Mouse (Mus musculus) heart, adult 2 months (tissue): ENCODE measurements around the gene Wdr24. TPM values are rescaled to one million over a fixed set of nuclear protein-coding genes. Genes with fewer than 3 reads are reported as not detected.

ENCODE experiments used
- DNase-seq, 2 experiments: peaks; one replicate each; pipeline ENCODE4 v3.0.0; 2021
- H3K27ac ChIP-seq: fragments of 200-600 bp; 2 replicates; pipeline ENCODE4 v1.8.1; 2022
- H3K27me3 ChIP-seq: fragments of 200-500 bp; 2 replicates; pipeline ENCODE4 v1.6.1; 2012; ENCODE audit warnings: mild to moderate bottlenecking, low read length, inconsistent platforms, mixed read lengths; ENCODE audit not compliant: control insufficient read depth, insufficient read depth
- H3K36me3 ChIP-seq: fragments of 200-500 bp; 2 replicates; pipeline ENCODE4 v1.6.1; 2012; ENCODE audit warnings: low read length, inconsistent platforms; ENCODE audit not compliant: control insufficient read depth, insufficient read depth
- H3K4me1 ChIP-seq: fragments of 200-500 bp; 2 replicates; pipeline ENCODE4 v1.6.1; 2011; ENCODE audit warnings: low read length; ENCODE audit not compliant: control insufficient read depth, insufficient read depth
- H3K4me3 ChIP-seq: fragments of 200-600 bp; 2 replicates; pipeline ENCODE4 v1.8.1; 2022
- H3K79me2 ChIP-seq: fragments of 200-500 bp; replicated peaks from 2 replicates; pipeline ENCODE4 v1.6.1; 2012; ENCODE audit warnings: mild to moderate bottlenecking, inconsistent platforms, low read length, moderate library complexity, mixed read lengths; ENCODE audit not compliant: control insufficient read depth, insufficient read depth
- H3K9ac ChIP-seq: fragments of 200-500 bp; 2 replicates; pipeline ENCODE4 v1.6.1; 2012; ENCODE audit warnings: low read depth, mild to moderate bottlenecking, control low read depth, inconsistent platforms, low read length, mixed read lengths
- CTCF ChIP-seq: fragments of 200-600 bp; IDR thresholded peaks from 2 replicates; pipeline ENCODE4 v1.8.1; 2022; ENCODE audit warnings: antibody characterized with exemption, mild to moderate bottlenecking, moderate library complexity
- EP300 ChIP-seq: fragments of 200-500 bp; IDR thresholded peaks from 2 replicates; pipeline ENCODE4 v1.6.1; 2011; ENCODE audit warnings: low read depth, low read length, control low read depth; ENCODE audit not compliant: insufficient read depth
- POLR2A ChIP-seq: fragments of 200-500 bp; IDR thresholded peaks from 2 replicates; pipeline ENCODE4 v1.6.1; 2011; ENCODE audit warnings: mild to moderate bottlenecking, low read depth, low read length, control low read depth; ENCODE audit not compliant: insufficient read depth
- WGBS: fragments of 180-500 bp; shearing (Covaris S2); methylation state at CpG from one replicate; pipeline ENCODE4 v1.1.7; 2018; 5-methylcytosine and 5-hydroxymethylcytosine counted together
- intact Hi-C: fragments of 180-260 bp; cut with DNase I; formaldehyde crosslinking; loops from one replicate; pipeline ENCODE4 v1.15.1; 2025
- long read RNA-seq: library from polyadenylated mRNA; stranded (forward); transcript quantifications from one replicate; pipeline ENCODE4 v2.0.0, GENCODE M21; 2021
- polyA plus RNA-seq: library from polyadenylated mRNA; depleted of rRNA; stranded (reverse); fragments of >200 nt; gene quantifications from 2 replicates; pipeline ENCODE4 v1.2.3, GENCODE M21; 2012; rRNA removed
- total RNA-seq, 2 experiments: library from RNA; stranded (reverse); gene quantifications; 2 replicates each; pipeline ENCODE4 v1.2.3; 2021

The Wdr24 gene
- 10 to 100 TPM; 11.0 to 11.1 TPM for total RNA-seq
- 20.4 and 22.9 TPM in 2 replicates for polyA plus RNA-seq
- long read RNA-seq, transcript Wdr24-201 (9 exons, 3,099 nt): major isoform, 12 of 15 reads
- long read RNA-seq, partial matches to known transcripts: 2 of 15 reads
- long read RNA-seq, other reads (novel, unspliced or antisense): 1 of 15 reads

- Histone ChIP-seq H3K27ac (peak within 1 kb of the TSS; percentile 40), H3K36me3 (no peaks in the 10 kb centered on the region), H3K79me2 (no peaks in the 10 kb centered on the region), H3K27me3 (peaks cover 10% of the 10 kb centered on the region), H3K4me3 (peak within 1 kb of the TSS; percentile 56), H3K4me1 (peaks cover 8% of the 10 kb centered on the region), H3K9ac (peak within 1 kb of the TSS; percentile 82)
- intact Hi-C loops: no loop called here
- peak; percentile 79 to 81 for DNase-seq
- TF ChIP-seq POLR2A: peak; percentile 82
- TF ChIP-seq CTCF: no peak
- TF ChIP-seq EP300: 0 out of 2 replicates have a peak, but pooled peaks have one; percentile 38
- WGBS: under 1% methylated on average over 18 of the region's 18 CpGs
Measured at GRCm38 (mm10) chr17:25823452-25823851, at the start of gene Wdr24. TSS of gene Wdr24 (plus strand) at chr17:25823627.

- intact Hi-C loops: loop anchor here (10.0 kb wide), 1 partner anchor 1429 kb away; the partner anchor contains the start of gene Lemd2
- H3K79me2 ChIP-seq: no peaks in the 10 kb centered on the region
- H3K27ac ChIP-seq: no peak overlapping the region
- no peak overlapping the region for H3K9ac ChIP-seq
- H3K4me1 ChIP-seq: peaks cover 6% of the 10 kb centered on the region
- TF ChIP-seq CTCF: no peak
- no peak for TF ChIP-seq POLR2A
- no peak for TF ChIP-seq EP300
- H3K4me3 ChIP-seq: no peak overlapping the region
- no peaks in the 10 kb centered on the region for H3K27me3 ChIP-seq
- H3K36me3 ChIP-seq: no peaks in the 10 kb centered on the region
- no peak for DNase-seq
- WGBS: 83% methylated on average over 10 of the region's 10 CpGs
Measured at GRCm38 (mm10) chr17:25775318-25776062, 47.9 kb upstream of the Wdr24 start.

GRCm38 (mm10) chr17:25777948-25778347, 45.5 kb upstream of the Wdr24 start:
- Histone ChIP-seq H3K4me3 (no peak overlapping the region), H3K4me1 (peaks cover 6% of the 10 kb centered on the region), H3K36me3 (no peaks in the 10 kb centered on the region), H3K9ac (no peak overlapping the region), H3K79me2 (no peaks in the 10 kb centered on the region), H3K27ac (no peak overlapping the region), H3K27me3 (no peaks in the 10 kb centered on the region)
- intact Hi-C loops: loop anchor here (10.0 kb wide), 1 partner anchor 1427 kb away; the partner anchor contains the start of gene Lemd2
- TF ChIP-seq CTCF (no peak), POLR2A (no peak), EP300 (no peak)
- 90% methylated on average over 5 of the region's 5 CpGs for WGBS
- DNase-seq: peak in 1 of 2 experiments; percentile 13

- Histone ChIP-seq H3K4me3 (no peak overlapping the region), H3K4me1 (peaks cover 2% of the 10 kb centered on the region; the same call in 1 of the 2 replicates), H3K79me2 (no peaks in the 10 kb centered on the region), H3K9ac (no peak overlapping the region), H3K27ac (no peak overlapping the region), H3K27me3 (no peaks in the 10 kb centered on the region), H3K36me3 (no peaks in the 10 kb centered on the region)
- no peak for DNase-seq
- 77% methylated on average over 6 of the region's 6 CpGs for WGBS
- TF ChIP-seq EP300 (no peak), POLR2A (no peak), CTCF (no peak)
- intact Hi-C loops: no loop called here
Measured at GRCm38 (mm10) chr17:25781339-25781738, 42.1 kb upstream of the Wdr24 start.

- H3K4me1 ChIP-seq: peaks cover 2% of the 10 kb centered on the region; the same call in 1 of the 2 replicates
- no peaks in the 10 kb centered on the region for H3K36me3 ChIP-seq
- H3K79me2 ChIP-seq: no peaks in the 10 kb centered on the region
- intact Hi-C loops: no loop called here
- no peak overlapping the region; the same call in 1 of the 2 replicates for H3K27ac ChIP-seq
- H3K9ac ChIP-seq: no peak overlapping the region
- 39% methylated on average over 7 of the region's 7 CpGs for WGBS
- H3K4me3 ChIP-seq: no peak overlapping the region
- TF ChIP-seq CTCF: no peak
- no peak for TF ChIP-seq EP300
- TF ChIP-seq POLR2A: no peak
- peak; percentile 62 to 71 for DNase-seq
- H3K27me3 ChIP-seq: no peaks in the 10 kb centered on the region
Measured at GRCm38 (mm10) chr17:25783086-25783485, 40.3 kb upstream of the Wdr24 start.
